Mouse (Mus musculus) MEL (cell line): ENCODE data around the gene Rhbdl3. TPM values are rescaled to one million over a fixed set of nuclear protein-coding genes. Genes with fewer than 3 reads are reported as not detected.

Experiments
- DNase-seq: peaks from one replicate; pipeline ENCODE4 v3.0.0; 2011; ENCODE audit warnings: low read depth, low spot score
- H3K27ac ChIP-seq: 2 replicates; pipeline ENCODE4 v1.5.1; 2012; ENCODE audit warnings: low read depth, mild to moderate bottlenecking, control low read depth, low read length, moderate library complexity; ENCODE audit not compliant: control insufficient read depth
- H3K27me3 ChIP-seq, 2 experiments: fragments of 150-350 bp in 1 of 2; sonication (generic) in 1 of 2; 2 replicates each; pipeline ENCODE4 v1.6.1; 2012; ENCODE audit warnings: low read length in 2 of 2, mild to moderate bottlenecking in 2 of 2, improper control_type of control experiment in 1 of 2, moderate library complexity in 1 of 2; ENCODE audit not compliant: insufficient read depth in 2 of 2, control insufficient read depth in 1 of 2
- H3K36me3 ChIP-seq, 2 experiments: 2 replicates each; pipeline ENCODE4 v1.6.1; 2012 to 2014; ENCODE audit warnings: low read length in 2 of 2, improper control_type of control experiment in 1 of 2, inconsistent platforms in 1 of 2, mild to moderate bottlenecking in 1 of 2; ENCODE audit not compliant: insufficient read depth in 2 of 2, control insufficient read depth in 1 of 2
- H3K4me1 ChIP-seq, 2 experiments: fragments of 150-350 bp in 1 of 2; sonication (generic) in 1 of 2; 2 replicates each; pipeline ENCODE4 v1.6.1; 2012; ENCODE audit warnings: low read length in 2 of 2, improper control_type of control experiment in 1 of 2, mild to moderate bottlenecking in 1 of 2; ENCODE audit not compliant: insufficient read depth in 2 of 2, control insufficient read depth in 1 of 2
- H3K4me3 ChIP-seq, 2 experiments: fragments of 150-350 bp in 1 of 2; sonication (generic) in 1 of 2; 2 replicates each; pipeline ENCODE4 v1.5.1; 2012; ENCODE audit warnings: low read depth in 2 of 2, low read length in 2 of 2, mild to moderate bottlenecking in 2 of 2, moderate library complexity in 2 of 2, control low read depth in 1 of 2, improper control_type of control experiment in 1 of 2; ENCODE audit not compliant: control insufficient read depth in 1 of 2, insufficient read depth in 1 of 2
- H3K79me2 ChIP-seq: 2 replicates; pipeline ENCODE4 v1.6.1; 2012; ENCODE audit warnings: mild to moderate bottlenecking, low read length, moderate library complexity; ENCODE audit not compliant: control insufficient read depth, poor library complexity, insufficient read depth
- H3K9ac ChIP-seq: 2 replicates; pipeline ENCODE4 v1.6.1; 2012; ENCODE audit warnings: low read depth, mild to moderate bottlenecking, control low read depth, low read length, moderate library complexity; ENCODE audit not compliant: control insufficient read depth, poor library complexity, severe bottlenecking
- H3K9me3 ChIP-seq: fragments of 150-350 bp; sonication (generic); replicated peaks from 2 replicates; pipeline ENCODE4 v1.6.1; 2012; ENCODE audit warnings: mild to moderate bottlenecking, low read length, improper control_type of control experiment, moderate library complexity; ENCODE audit not compliant: insufficient read depth
- BHLHE40 ChIP-seq: IDR thresholded peaks from 2 replicates; pipeline ENCODE4 v1.6.1; 2012; ENCODE audit warnings: low read depth, mild to moderate bottlenecking, inconsistent platforms, low read length, improper control_type of control experiment, borderline replicate concordance
- CHD1 ChIP-seq: IDR thresholded peaks from 2 replicates; pipeline ENCODE4 v1.6.1; 2012; ENCODE audit warnings: low read depth, mild to moderate bottlenecking, inconsistent platforms, low read length, improper control_type of control experiment
- CTCF ChIP-seq, 3 experiments: IDR thresholded peaks in 2 of 3; conservative IDR thresholded peaks in 1 of 3; 2 replicates each; pipeline ENCODE4 v1.5.1; 2011 to 2012; ENCODE audit warnings: low read length in 3 of 3, low read depth in 2 of 3, mild to moderate bottlenecking in 2 of 3, improper control_type of control experiment in 1 of 3, inconsistent platforms in 1 of 3, mixed read lengths in 1 of 3, moderate library complexity in 1 of 3; ENCODE audit not compliant: control insufficient read depth in 1 of 3, insufficient read depth in 1 of 3, poor library complexity in 1 of 3, severe bottlenecking in 1 of 3
- E2F4 ChIP-seq: IDR thresholded peaks from 2 replicates; pipeline ENCODE4 v1.6.1; 2011; ENCODE audit warnings: low read depth, low read length, improper control_type of control experiment, borderline replicate concordance
- EP300 ChIP-seq, 2 experiments: IDR thresholded peaks; 2 replicates each; pipeline ENCODE4 v1.6.1; 2011; ENCODE audit warnings: improper control_type of control experiment in 2 of 2, low read length in 2 of 2, low read depth in 1 of 2, mild to moderate bottlenecking in 1 of 2
- HCFC1 ChIP-seq: IDR thresholded peaks from 2 replicates; pipeline ENCODE4 v1.6.1; 2012; ENCODE audit warnings: low read depth, mild to moderate bottlenecking, inconsistent platforms, low read length, improper control_type of control experiment, moderate library complexity
- MAFK ChIP-seq: IDR thresholded peaks from 2 replicates; pipeline ENCODE4 v1.6.1; 2011; ENCODE audit warnings: low read depth, mild to moderate bottlenecking, low read length, improper control_type of control experiment, borderline replicate concordance
- MYB ChIP-seq: IDR thresholded peaks from 2 replicates; pipeline ENCODE4 v1.6.1; 2011; ENCODE audit warnings: mild to moderate bottlenecking, low read depth, low read length, improper control_type of control experiment
- POLR2A ChIP-seq, 2 experiments: IDR thresholded peaks; 2 replicates each; pipeline ENCODE4 v1.6.1; 2011 to 2012; ENCODE audit warnings: low read length in 2 of 2, mild to moderate bottlenecking in 2 of 2, control low read depth in 1 of 2, improper control_type of control experiment in 1 of 2, low read depth in 1 of 2, moderate library complexity in 1 of 2; ENCODE audit not compliant: control insufficient read depth in 1 of 2, insufficient read depth in 1 of 2, poor library complexity in 1 of 2
- POLR2AphosphoS2 ChIP-seq: IDR thresholded peaks from 2 replicates; pipeline ENCODE4 v1.6.1; 2011; ENCODE audit warnings: low read length, improper control_type of control experiment
- RAD21 ChIP-seq: IDR thresholded peaks from 2 replicates; pipeline ENCODE4 v1.6.1; 2011; ENCODE audit warnings: mild to moderate bottlenecking, low read depth, low read length, improper control_type of control experiment
- ZKSCAN1 ChIP-seq: IDR thresholded peaks from 2 replicates; pipeline ENCODE4 v1.6.1; 2012; ENCODE audit warnings: low read depth, mild to moderate bottlenecking, inconsistent platforms, low read length, improper control_type of control experiment, moderate library complexity
- ZMIZ1 ChIP-seq: IDR thresholded peaks from 2 replicates; pipeline ENCODE4 v1.6.1; 2012; ENCODE audit warnings: low read depth, mild to moderate bottlenecking, inconsistent platforms, low read length, improper control_type of control experiment, moderate library complexity
- ZNF384 ChIP-seq: IDR thresholded peaks from 2 replicates; pipeline ENCODE4 v1.6.1; 2012; ENCODE audit warnings: low read depth, mild to moderate bottlenecking, inconsistent platforms, low read length, improper control_type of control experiment
- polyA plus RNA-seq, 2 experiments: library from polyadenylated mRNA; stranded (reverse) in 1 of 2; unstranded in 1 of 2; fragments of >175 nt in 1 of 2; fragments of >200 nt in 1 of 2; gene quantifications; 2 replicates each; pipeline versions ENCODE4 v1.2.1 to v1.2.4; 2012; ENCODE audit warnings: low replicate concordance in 2 of 2, low read depth in 1 of 2; ENCODE audit not compliant: insufficient read length in 2 of 2, insufficient read depth in 1 of 2, missing spikeins in 1 of 2
- total RNA-seq: library from RNA; depleted of rRNA; stranded (reverse); fragments of 300-350 nt; gene quantifications from 2 replicates; pipeline ENCODE4 v1.2.3, GENCODE M21; 2012; rRNA removed

Gene Rhbdl3
- total and polyA plus RNA-seq, 3 experiments: 0.04 to 0.11 TPM; not detected in 1

- Histone ChIP-seq H3K4me3 (no peak overlapping the region), H3K27me3 (no peaks in the 10 kb centered on the region), H3K36me3 (peaks cover 71 to 94% of the 10 kb centered on the region in 2 experiments), H3K27ac (no peak overlapping the region), H3K9me3 (no peaks in the 10 kb centered on the region), H3K9ac (no peak overlapping the region), H3K79me2 (peaks cover 30% of the 10 kb centered on the region), H3K4me1 (peaks cover 6 to 19% of the 10 kb centered on the region in 2 experiments)
- DNase-seq: no peak
- TF ChIP-seq CHD1 (0 out of 2 replicates have a peak, but pooled peaks have one; percentile 60), MAFK (no peak), EP300 (IDR thresholded peaks at IDR 0.05; ENCODE audit: low read depth in 1 of 2, low read length in 2 of 2) (0 out of 4 replicates have a peak, but pooled peaks of 1 of the 2 experiments have one; percentile 6), POLR2A (IDR thresholded peaks at IDR 0.05; ENCODE audit: control insufficient read depth in 1 of 2, insufficient read depth in 1 of 2, low read depth in 1 of 2, low read length in 2 of 2, poor library complexity in 1 of 2) (0 out of 4 replicates have a peak, but pooled peaks of 1 of the 2 experiments have one; percentile 6), HCFC1 (no peak), BHLHE40 (no peak), MYB (no peak), RAD21 (no peak), CTCF (IDR thresholded peaks at IDR 0.05 in 2 of 3, conservative IDR thresholded peaks at IDR 0.05 in 1 of 3; ENCODE audit: control insufficient read depth in 1 of 3, insufficient read depth in 1 of 3, low read depth in 2 of 3, low read length in 3 of 3, poor library complexity in 1 of 3, severe bottlenecking in 1 of 3) (no peak), ZKSCAN1 (no peak), E2F4 (no peak), POLR2AphosphoS2 (0 out of 2 replicates have a peak, but pooled peaks have one; percentile 38), ZMIZ1 (peak; percentile 36; the same call in 1 of the 2 replicates), ZNF384 (no peak)
These were observed 95.9 kb downstream of the Rhbdl3 start for GRCm38 (mm10) chr11:80396617-80397016.

Other genes with a start within 250 kb of the Rhbdl3 start
- 104 and 107 TPM in 2 replicates for gene Crlf3, start 219.9 kb upstream of the Rhbdl3 start, total RNA-seq
- gene Crlf3, start 219.9 kb upstream of the Rhbdl3 start, polyA plus RNA-seq: 10 to 100 TPM in 1 of 2 experiments, not detected in 1; 71.7 TPM
- gene Atad5, start 211.5 kb upstream of the Rhbdl3 start, total RNA-seq: 22.1 and 22.6 TPM in 2 replicates
- 10 to 100 TPM; 17.1 to 66.9 TPM for gene Atad5, start 211.5 kb upstream of the Rhbdl3 start, polyA plus RNA-seq
- 30.0 and 33.9 TPM in 2 replicates for gene Tefm, start 158.7 kb upstream of the Rhbdl3 start, total RNA-seq
- 10 to 100 TPM in 1 of 2 experiments, not detected in 1; 23.6 TPM for gene Tefm, start 158.7 kb upstream of the Rhbdl3 start, polyA plus RNA-seq
- not detected in 2 replicates for gene Adap2, start 146.8 kb upstream of the Rhbdl3 start, total RNA-seq
- not detected for gene Adap2, start 146.8 kb upstream of the Rhbdl3 start, polyA plus RNA-seq
- gene Rnf135, start 117.1 kb upstream of the Rhbdl3 start, total RNA-seq: 4.1 and 5.2 TPM in 2 replicates
- 1 to 10 TPM in 1 of 2 experiments, not detected in 1; 8.0 TPM for gene Rnf135, start 117.1 kb upstream of the Rhbdl3 start, polyA plus RNA-seq
- gene Rhot1, start 91.9 kb upstream of the Rhbdl3 start, total RNA-seq: 39.8 and 43.7 TPM in 2 replicates
- 100 to 1,000 TPM in 1 of 2 experiments, 10 to 100 TPM in 1; 44.3 to 919 TPM for gene Rhot1, start 91.9 kb upstream of the Rhbdl3 start, polyA plus RNA-seq
- 9.4 and 10.1 TPM in 2 replicates for gene 5730455P16Rik, start 77.1 kb downstream of the Rhbdl3 start, total RNA-seq
- gene 5730455P16Rik, start 77.1 kb downstream of the Rhbdl3 start, polyA plus RNA-seq: 1 to 10 TPM in 1 of 2 experiments, not detected in 1; 9.5 TPM
- 143 and 150 TPM in 2 replicates for gene Zfp207, start 82.4 kb downstream of the Rhbdl3 start, total RNA-seq
- gene Zfp207, start 82.4 kb downstream of the Rhbdl3 start, polyA plus RNA-seq: 100 to 1,000 TPM; 186 to 347 TPM
- 110 and 153 TPM in 2 replicates for gene Psmd11, start 127.7 kb downstream of the Rhbdl3 start, total RNA-seq
- 100 to 1,000 TPM; 184 to 324 TPM for gene Psmd11, start 127.7 kb downstream of the Rhbdl3 start, polyA plus RNA-seq
- 0.88 and 1.2 TPM in 2 replicates for gene Cdk5r1, start 176.1 kb downstream of the Rhbdl3 start, total RNA-seq
- 1 to 10 TPM in 1 of 2 experiments, not detected in 1; 1.1 TPM for gene Cdk5r1, start 176.1 kb downstream of the Rhbdl3 start, polyA plus RNA-seq